Mouse (Mus musculus) hindbrain, embryonic 11.5 days (tissue): ENCODE results near the gene Slc44a3. TPM values are rescaled to one million over a fixed set of nuclear protein-coding genes. Genes with fewer than 3 reads are reported as not detected.

Experiments
- ATAC-seq: fragments of 200-750 bp; cut with Nextera tagmentation; 2 replicates; pipeline ENCODE4 v1.8.0; 2017; ENCODE audit warnings: mild to moderate bottlenecking, moderate TSS enrichment, moderate library complexity; ENCODE audit not compliant: low FRiP score
- DNase-seq: peaks from one replicate; pipeline ENCODE4 v3.0.0-alpha.2; 2015; ENCODE audit warnings: low spot score
- H3K27ac ChIP-seq: fragments of 300-500 bp; sonication (generic); 2 replicates; pipeline ENCODE4 v1.5.1; 2014; ENCODE audit warnings: mild to moderate bottlenecking, low read depth, low read length
- H3K27me3 ChIP-seq: fragments of 300-500 bp; sonication (generic); 2 replicates; pipeline ENCODE4 v1.6.1; 2014; ENCODE audit warnings: mild to moderate bottlenecking, low read length, moderate library complexity, mixed read lengths; ENCODE audit not compliant: control insufficient read depth, insufficient read depth
- H3K36me3 ChIP-seq: fragments of 300-500 bp; sonication (generic); 2 replicates; pipeline ENCODE4 v1.6.1; 2014; ENCODE audit warnings: mild to moderate bottlenecking, low read length, moderate library complexity, mixed read lengths; ENCODE audit not compliant: control insufficient read depth, insufficient read depth
- H3K4me1 ChIP-seq: fragments of 300-500 bp; sonication (generic); replicated peaks from 2 replicates; pipeline ENCODE4 v1.6.1; 2014; ENCODE audit warnings: low read length, mixed read lengths; ENCODE audit not compliant: control insufficient read depth, insufficient read depth
- H3K4me2 ChIP-seq: fragments of 300-500 bp; sonication (generic); replicated peaks from 2 replicates; pipeline ENCODE4 v1.6.1; 2014; ENCODE audit warnings: mild to moderate bottlenecking, low read depth, low read length
- H3K4me3 ChIP-seq: fragments of 300-500 bp; sonication (generic); 2 replicates; pipeline ENCODE4 v1.5.1; 2014; ENCODE audit warnings: low read depth, low read length
- H3K9ac ChIP-seq: fragments of 300-500 bp; sonication (generic); 2 replicates; pipeline ENCODE4 v1.6.1; 2014; ENCODE audit warnings: low read depth, low read length
- H3K9me3 ChIP-seq: fragments of 300-500 bp; sonication (generic); 2 replicates; pipeline ENCODE4 v1.6.1; 2016; ENCODE audit warnings: low read length; ENCODE audit not compliant: control insufficient read depth
- WGBS: fragments of 180-500 bp; shearing (Covaris S2); extraction: QIAGEN DNeasy Blood & Tissue Kit; methylation state at CpG from one replicate; pipeline ENCODE4 v1.1.7; 2014; 5-methylcytosine and 5-hydroxymethylcytosine counted together
- polyA plus RNA-seq: library from polyadenylated mRNA; unstranded; fragments of >200 nt; fragmentation: Nextera tagmentation; extraction: Ambion mirVana; gene quantifications from 2 replicates; pipeline ENCODE4 v1.2.1, GENCODE M21; 2014

Gene Slc44a3
- polyA plus RNA-seq, 1 experiment from 2014 or later, result 0.86 TPM

DNA sequence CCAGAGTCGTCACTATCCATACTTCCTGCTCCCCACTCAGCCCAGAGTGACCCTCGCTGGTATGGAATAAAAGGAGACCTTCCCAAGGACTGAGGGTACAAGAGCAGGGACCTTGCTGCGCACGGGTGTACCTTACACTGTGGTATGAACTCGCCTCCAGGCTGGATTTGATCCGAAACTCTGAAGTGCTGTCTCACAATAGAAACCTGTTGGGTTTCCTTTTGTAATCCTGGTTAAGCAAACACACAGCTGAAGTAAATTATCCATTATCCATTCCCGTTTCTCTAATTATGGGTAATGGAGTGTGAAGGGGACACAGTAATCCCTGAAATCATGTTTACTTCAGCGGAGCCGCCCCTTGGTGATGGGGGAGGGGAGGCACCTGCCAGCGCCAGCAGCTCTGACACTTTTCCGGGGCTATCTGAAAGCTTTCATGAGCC is 84.2 kb downstream of the Slc44a3 start:
- Histone ChIP-seq H3K4me3 (no peak overlapping the region), H3K9me3 (no peaks in the 10 kb centered on the region), H3K27ac (no peak overlapping the region), H3K4me2 (no peak overlapping the region), H3K4me1 (peaks cover 4% of the 10 kb centered on the region; the same call in 1 of the 2 replicates), H3K9ac (no peak overlapping the region), H3K27me3 (no peaks in the 10 kb centered on the region), H3K36me3 (no peaks in the 10 kb centered on the region; the same call in 1 of the 2 replicates)
- DNase-seq (no peak), ATAC-seq (peak; percentile 51)
- WGBS, result 43% methylated on average over 11 of the region's 11 CpGs

GRCm38 (mm10) chr3:121446454-121446853 is 85.8 kb downstream of the Slc44a3 start:
- Histone ChIP-seq H3K9ac (no peak overlapping the region), H3K27ac (no peak overlapping the region), H3K27me3 (no peaks in the 10 kb centered on the region), H3K36me3 (peaks cover 3% of the 10 kb centered on the region; the same call in 1 of the 2 replicates), H3K4me3 (no peak overlapping the region), H3K9me3 (no peaks in the 10 kb centered on the region), H3K4me1 (peaks cover 4% of the 10 kb centered on the region; the same call in 1 of the 2 replicates), H3K4me2 (no peak overlapping the region)
- ATAC-seq (no peak), DNase-seq (no peak)
- 81% methylated on average over 7 of the region's 8 CpGs for WGBS

- Histone ChIP-seq H3K27me3 (no peaks in the 10 kb centered on the region), H3K9ac (no peak overlapping the region), H3K4me2 (no peak overlapping the region), H3K27ac (no peak overlapping the region), H3K4me1 (peaks cover 4% of the 10 kb centered on the region; the same call in 1 of the 2 replicates), H3K4me3 (no peak overlapping the region), H3K36me3 (peaks cover 7% of the 10 kb centered on the region; the same call in 1 of the 2 replicates), H3K9me3 (no peaks in the 10 kb centered on the region)
- ATAC-seq (no peak), DNase-seq (no peak)
- WGBS, result 93% methylated on average over 6 of the region's 6 CpGs
Measured at GRCm38 (mm10) chr3:121444414-121444813, 87.8 kb downstream of the Slc44a3 start.

DNA sequence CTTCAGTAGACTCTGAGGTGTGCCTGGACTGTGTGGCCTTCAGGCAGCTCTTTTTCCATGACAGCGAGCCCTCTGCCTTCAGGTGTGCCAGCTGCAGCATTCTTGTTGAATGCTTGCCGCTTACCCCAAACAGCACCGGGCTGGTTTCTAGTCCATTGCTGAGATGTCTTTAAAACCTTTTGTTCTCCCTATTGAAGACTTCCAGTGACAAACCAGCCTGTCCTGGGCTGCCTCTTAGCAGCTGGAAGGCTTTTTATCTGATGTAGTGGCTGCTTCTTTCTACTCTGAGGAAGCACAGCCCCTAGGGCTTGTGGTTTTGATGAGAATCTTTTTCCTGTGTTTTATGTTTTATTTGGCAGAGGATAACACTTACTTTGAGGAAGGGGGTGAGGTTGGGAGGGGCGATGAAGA is 88.3 kb downstream of the Slc44a3 start:
- no peak for DNase-seq
- WGBS, result 88% methylated on average over 4 of the region's 4 CpGs
- Histone ChIP-seq H3K4me2 (no peak overlapping the region), H3K9me3 (no peaks in the 10 kb centered on the region), H3K36me3 (peaks cover 7% of the 10 kb centered on the region; the same call in 1 of the 2 replicates), H3K4me1 (peaks cover 4% of the 10 kb centered on the region; the same call in 1 of the 2 replicates), H3K27me3 (no peaks in the 10 kb centered on the region), H3K4me3 (no peak overlapping the region), H3K9ac (no peak overlapping the region), H3K27ac (no peak overlapping the region)
- ATAC-seq, result no peak

GRCm38 (mm10) chr3:121442288-121442687 is 89.9 kb downstream of the Slc44a3 start:
- no peak overlapping the region for H3K4me3 ChIP-seq
- no peak overlapping the region for H3K9ac ChIP-seq
- H3K36me3 ChIP-seq, result peaks cover 7% of the 10 kb centered on the region; the same call in 1 of the 2 replicates
- H3K4me2 ChIP-seq, result no peak overlapping the region
- ATAC-seq, result no peak
- no peaks in the 10 kb centered on the region for H3K27me3 ChIP-seq
- no peaks in the 10 kb centered on the region for H3K9me3 ChIP-seq
- H3K4me1 ChIP-seq, result no peaks in the 10 kb centered on the region; the same call in 1 of the 2 replicates
- no peak overlapping the region for H3K27ac ChIP-seq
- WGBS, result 95% methylated on average over 5 of the region's 5 CpGs
- DNase-seq, result no peak

- no peaks in the 10 kb centered on the region; the same call in 1 of the 2 replicates for H3K4me1 ChIP-seq
- peaks cover 7% of the 10 kb centered on the region; the same call in 1 of the 2 replicates for H3K36me3 ChIP-seq
- WGBS, result 95% methylated on average over 12 of the region's 12 CpGs
Measured at GRCm38 (mm10) chr3:121441504-121441903, 90.7 kb downstream of the Slc44a3 start.

DNA sequence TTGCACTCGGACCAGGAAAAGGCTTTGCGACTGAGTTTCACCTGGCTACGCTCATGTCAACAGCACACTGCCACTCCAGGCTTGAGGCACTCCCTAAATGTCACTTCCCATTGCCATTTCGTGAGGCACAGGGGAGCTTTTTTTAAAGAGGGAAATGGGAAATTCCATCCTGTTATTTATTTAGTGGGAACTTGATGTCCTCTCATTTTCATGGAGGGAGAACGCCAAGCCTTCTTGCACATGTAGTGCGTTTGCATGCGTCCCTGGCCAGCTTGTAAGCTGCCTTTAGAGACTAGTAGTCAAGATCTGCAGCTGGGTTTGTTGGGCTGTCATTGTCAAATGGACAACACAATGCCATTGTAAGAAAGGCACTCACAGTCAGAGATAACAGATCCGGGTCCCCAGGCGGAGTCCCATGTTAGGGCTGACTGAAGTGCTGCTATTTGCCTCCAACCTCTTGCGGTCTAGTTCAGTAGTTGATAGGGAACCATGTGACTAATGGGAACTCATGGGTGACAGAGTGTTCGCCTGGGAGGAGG is 92.5 kb downstream of the Slc44a3 start:
- DNase-seq, result no peak
- WGBS, result 83% methylated on average over 11 of the region's 11 CpGs
- Histone ChIP-seq H3K4me2 (no peak overlapping the region), H3K27ac (no peak overlapping the region), H3K36me3 (peaks cover 7% of the 10 kb centered on the region; the same call in 1 of the 2 replicates), H3K9ac (no peak overlapping the region), H3K27me3 (no peaks in the 10 kb centered on the region), H3K9me3 (no peaks in the 10 kb centered on the region), H3K4me3 (no peak overlapping the region), H3K4me1 (no peaks in the 10 kb centered on the region; the same call in 1 of the 2 replicates)
- ATAC-seq, result no peak

More at GRCm38 (mm10) chr3:121441504-121441903, 90.7 kb downstream of the Slc44a3 start:
- DNase-seq (no peak), ATAC-seq (no peak)
- no peak overlapping the region for H3K27ac ChIP-seq
- H3K4me2 ChIP-seq, result no peak overlapping the region
- no peak overlapping the region for H3K4me3 ChIP-seq
- no peaks in the 10 kb centered on the region for H3K9me3 ChIP-seq
- no peak overlapping the region for H3K9ac ChIP-seq
- no peaks in the 10 kb centered on the region for H3K27me3 ChIP-seq

GRCm38 (mm10) chr3:121437996-121438395 is 94.2 kb downstream of the Slc44a3 start:
- Histone ChIP-seq H3K27me3 (no peaks in the 10 kb centered on the region), H3K4me3 (no peak overlapping the region), H3K9me3 (no peaks in the 10 kb centered on the region), H3K4me2 (no peak overlapping the region), H3K27ac (no peak overlapping the region), H3K4me1 (no peaks in the 10 kb centered on the region; the same call in 1 of the 2 replicates), H3K36me3 (0 out of 2 replicates have a peak, but pooled peaks cover 7% of the 10 kb centered on the region), H3K9ac (no peak overlapping the region)
- DNase-seq, result no peak
- ATAC-seq, result no peak
- WGBS, result 59% methylated on average over 7 of the region's 7 CpGs

DNA sequence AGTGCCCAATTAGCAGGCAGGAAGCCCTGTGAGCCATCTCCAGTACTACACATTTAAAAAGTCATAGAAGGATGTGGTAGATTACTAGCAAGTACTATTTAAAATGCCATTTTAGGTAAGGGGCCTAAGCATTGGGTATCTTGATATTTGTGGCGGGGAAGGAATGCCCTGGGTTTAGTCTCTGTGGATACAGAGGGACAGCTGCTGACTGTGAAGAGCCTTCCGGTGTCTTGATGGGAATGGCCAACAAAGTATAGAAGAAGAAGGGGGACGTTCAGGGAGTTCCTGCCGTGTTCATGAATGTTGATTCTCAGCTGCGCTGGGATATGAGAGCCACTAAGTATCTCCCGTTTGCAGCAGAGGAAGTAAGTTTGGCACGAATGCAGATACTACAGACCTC is 95.1 kb downstream of the Slc44a3 start:
- 86% methylated on average over 7 of the region's 7 CpGs for WGBS
- H3K27me3 ChIP-seq, result no peaks in the 10 kb centered on the region
- no peak overlapping the region for H3K4me2 ChIP-seq
- H3K4me3 ChIP-seq, result no peak overlapping the region
- H3K9me3 ChIP-seq, result no peaks in the 10 kb centered on the region
- no peaks in the 10 kb centered on the region; the same call in 1 of the 2 replicates for H3K4me1 ChIP-seq
- DNase-seq, result no peak
- no peak overlapping the region for H3K9ac ChIP-seq
- ATAC-seq, result no peak
- 0 out of 2 replicates have a peak, but pooled peaks cover 7% of the 10 kb centered on the region for H3K36me3 ChIP-seq
- H3K27ac ChIP-seq, result no peak overlapping the region
